Mouse (Mus musculus): Measurements from ENCODE around the gene Tmem132c.
A peak's percentile ranks its signal among the peaks of the same experiment; 100 is the strongest.

The Tmem132c gene

GRCm38 (mm10) chr5:127587854-127588253, 346.2 kb downstream of the Tmem132c start:
- H3K36me3 ChIP-seq (ENCODE audit: control insufficient read depth, insufficient read depth, low read length, poor library complexity, severe bottlenecking) = peaks cover 10% of the 10 kb centered on the region
- DNase-seq (ENCODE audit: low read depth, low spot score) = peak; percentile 68
- no peaks in the 10 kb centered on the region for H3K27me3 ChIP-seq (ENCODE audit: control insufficient read depth, insufficient read depth, low read length, poor library complexity, severe bottlenecking)

- peaks cover 30% of the 10 kb centered on the region for H3K36me3 ChIP-seq (ENCODE audit: control insufficient read depth, insufficient read depth, low read length, poor library complexity, severe bottlenecking)
- no peaks in the 10 kb centered on the region for H3K27me3 ChIP-seq (ENCODE audit: control insufficient read depth, insufficient read depth, low read length, poor library complexity, severe bottlenecking)
- DNase-seq (ENCODE audit: low read depth, low spot score) = no peak
Measured at GRCm38 (mm10) chr5:127592406-127592805, 350.8 kb downstream of the Tmem132c start.

- no peaks in the 10 kb centered on the region for H3K27me3 ChIP-seq (ENCODE audit: control insufficient read depth, insufficient read depth, low read length, poor library complexity, severe bottlenecking)
- peaks cover 32% of the 10 kb centered on the region for H3K36me3 ChIP-seq (ENCODE audit: control insufficient read depth, insufficient read depth, low read length, poor library complexity, severe bottlenecking)
- DNase-seq (ENCODE audit: low read depth, low spot score) = peak; percentile 56
Measured at GRCm38 (mm10) chr5:127592854-127593253, 351.2 kb downstream of the Tmem132c start.

- Histone ChIP-seq H3K36me3 (ENCODE audit: control insufficient read depth, insufficient read depth, low read length, poor library complexity, severe bottlenecking) (peaks cover 43% of the 10 kb centered on the region), H3K27me3 (ENCODE audit: control insufficient read depth, insufficient read depth, low read length, poor library complexity, severe bottlenecking) (no peaks in the 10 kb centered on the region)
- no peak for DNase-seq (ENCODE audit: low read depth, low spot score)
Measured at GRCm38 (mm10) chr5:127595676-127596075, 354.1 kb downstream of the Tmem132c start.

- no peak for DNase-seq (ENCODE audit: low read depth, low spot score)
- Histone ChIP-seq H3K36me3 (ENCODE audit: control insufficient read depth, insufficient read depth, low read length, poor library complexity, severe bottlenecking) (peaks cover 41% of the 10 kb centered on the region), H3K27me3 (ENCODE audit: control insufficient read depth, insufficient read depth, low read length, poor library complexity, severe bottlenecking) (no peaks in the 10 kb centered on the region)
Measured at GRCm38 (mm10) chr5:127596862-127597261, 355.3 kb downstream of the Tmem132c start.

GRCm38 (mm10) chr5:127602996-127603395, 361.4 kb downstream of the Tmem132c start:
- Histone ChIP-seq H3K36me3 (ENCODE audit: control insufficient read depth, insufficient read depth, low read length, poor library complexity, severe bottlenecking) (peaks cover 39% of the 10 kb centered on the region), H3K27me3 (ENCODE audit: control insufficient read depth, insufficient read depth, low read length, poor library complexity, severe bottlenecking) (no peaks in the 10 kb centered on the region)
- DNase-seq (ENCODE audit: low read depth, low spot score) = no peak

GRCm38 (mm10) chr5:127607507-127607906, 365.9 kb downstream of the Tmem132c start:
- Histone ChIP-seq H3K36me3 (ENCODE audit: control insufficient read depth, insufficient read depth, low read length, poor library complexity, severe bottlenecking) (peaks cover 26% of the 10 kb centered on the region), H3K27me3 (ENCODE audit: control insufficient read depth, insufficient read depth, low read length, poor library complexity, severe bottlenecking) (no peaks in the 10 kb centered on the region)
- DNase-seq (ENCODE audit: low read depth, low spot score) = no peak

GRCm38 (mm10) chr5:127609191-127609714, 367.6 kb downstream of the Tmem132c start:
- H3K36me3 ChIP-seq (ENCODE audit: control insufficient read depth, insufficient read depth, low read length, poor library complexity, severe bottlenecking) = peaks cover 17% of the 10 kb centered on the region; the same call in 1 of the 2 replicates
- H3K27me3 ChIP-seq (ENCODE audit: control insufficient read depth, insufficient read depth, low read length, poor library complexity, severe bottlenecking) = no peaks in the 10 kb centered on the region
- no peak for DNase-seq (ENCODE audit: low read depth, low spot score)

- H3K36me3 ChIP-seq (ENCODE audit: control insufficient read depth, insufficient read depth, low read length, poor library complexity, severe bottlenecking) = peaks cover 12% of the 10 kb centered on the region; the same call in 1 of the 2 replicates
- no peaks in the 10 kb centered on the region for H3K27me3 ChIP-seq (ENCODE audit: control insufficient read depth, insufficient read depth, low read length, poor library complexity, severe bottlenecking)
- peak; percentile 82 for DNase-seq (ENCODE audit: low read depth, low spot score)
Measured at GRCm38 (mm10) chr5:127610787-127611509, 369.3 kb downstream of the Tmem132c start.

GRCm38 (mm10) chr5:127611881-127612280, 370.3 kb downstream of the Tmem132c start:
- H3K27me3 ChIP-seq (ENCODE audit: control insufficient read depth, insufficient read depth, low read length, poor library complexity, severe bottlenecking) = no peaks in the 10 kb centered on the region
- peak; percentile 63 for DNase-seq (ENCODE audit: low read depth, low spot score)
- peaks cover 9% of the 10 kb centered on the region; the same call in 1 of the 2 replicates for H3K36me3 ChIP-seq (ENCODE audit: control insufficient read depth, insufficient read depth, low read length, poor library complexity, severe bottlenecking)

GRCm38 (mm10) chr5:127612397-127612796, 370.8 kb downstream of the Tmem132c start:
- peaks cover 7% of the 10 kb centered on the region; the same call in 1 of the 2 replicates for H3K36me3 ChIP-seq (ENCODE audit: control insufficient read depth, insufficient read depth, low read length, poor library complexity, severe bottlenecking)
- DNase-seq (ENCODE audit: low read depth, low spot score) = no peak
- H3K27me3 ChIP-seq (ENCODE audit: control insufficient read depth, insufficient read depth, low read length, poor library complexity, severe bottlenecking) = no peaks in the 10 kb centered on the region

Data from splenic B cell, adult 2 months (primary cell).